Mouse (Mus musculus): ENCODE data around the gene Katnbl1. TPM values are rescaled to one million over a fixed set of nuclear protein-coding genes. Genes with fewer than 3 reads are reported as not detected.

Katnbl1 gene
- total RNA-seq, 2 experiments from 2014 or later, result 12.7 to 16.3 TPM

DNA sequence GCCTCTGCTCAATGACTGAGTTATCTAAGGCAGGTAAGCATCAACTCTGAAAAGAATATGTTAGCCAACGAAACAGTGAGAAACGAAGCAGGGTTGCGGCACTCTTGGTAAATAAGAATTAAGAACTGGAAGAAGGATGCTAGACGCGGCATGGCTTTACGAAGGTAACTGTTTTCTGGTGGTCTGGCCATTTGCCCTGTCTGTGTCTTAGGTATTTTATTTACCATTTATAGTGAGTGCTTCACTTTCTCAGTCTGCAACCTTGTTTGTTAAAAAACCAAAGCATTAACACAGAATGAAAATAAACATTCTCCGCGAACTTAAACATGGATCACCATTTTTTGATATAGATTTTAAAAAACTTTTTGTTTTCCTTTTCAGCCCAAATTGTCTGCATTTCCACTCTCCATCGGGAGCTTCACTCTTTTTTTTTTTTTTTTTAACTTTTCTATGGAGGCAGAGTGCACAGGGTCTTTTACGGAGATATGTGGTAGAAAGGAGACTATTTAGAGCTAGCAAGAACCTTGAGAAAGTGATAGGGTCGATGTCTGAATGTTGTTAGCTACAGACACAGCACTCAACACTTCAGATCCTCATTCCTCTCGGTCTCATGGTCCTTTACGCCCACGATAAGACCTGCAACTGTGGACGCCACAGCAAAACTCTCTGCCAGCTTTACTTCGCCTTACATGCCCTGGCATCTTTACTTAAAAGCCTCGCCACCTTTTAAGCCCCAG lies 75.3 kb downstream of the Katnbl1 start:
- DNase-seq (ENCODE audit: low spot score in 2 of 2), result no peak
- intact Hi-C loops (cut with DNase I), result no loop called here

GRCm38 (mm10) chr2:112454862-112455564 lies 76.0 kb downstream of the Katnbl1 start, which contains the start of gene Emc7:
Gene Emc7, plus strand, starts transcription at chr2:112454997.
- peak; percentile 98 for DNase-seq (ENCODE audit: low spot score in 2 of 2)
- intact Hi-C loops (cut with DNase I), result no loop called here

- intact Hi-C loops (cut with DNase I), result no loop called here
- DNase-seq (ENCODE audit: low spot score in 2 of 2), result no peak
Measured at GRCm38 (mm10) chr2:112460557-112460956, 81.5 kb downstream of the Katnbl1 start.

Other genes starting within 250 kb of the Katnbl1 start
- not detected for gene Olfr1316, start 244.2 kb upstream of the Katnbl1 start, total RNA-seq (2021)
- not detected for gene Olfr1317, start 238.9 kb upstream of the Katnbl1 start, total RNA-seq (2021)
- gene Olfr1318, start 225.0 kb upstream of the Katnbl1 start, total RNA-seq (2021), result not detected
- gene Lpcat4, start 139.7 kb upstream of the Katnbl1 start, total RNA-seq (2021), result 100 to 1,000 TPM; 162 to 163 TPM
- under 1 TPM in 1 of 2 experiments, not detected in 1; 0.20 TPM for gene Nutm1, start 119.9 kb upstream of the Katnbl1 start, total RNA-seq (2021)
- 10 to 100 TPM; 50.4 to 51.7 TPM for gene Nop10, start 117.3 kb upstream of the Katnbl1 start, total RNA-seq (2021)
- 100 to 1,000 TPM; 114 to 134 TPM for gene Slc12a6, start 113.4 kb upstream of the Katnbl1 start, total RNA-seq (2021)
- gene Gm21985, start 112.9 kb upstream of the Katnbl1 start, total RNA-seq (2021), result 1 to 10 TPM in 1 of 2 experiments, not detected in 1; 4.8 TPM
- gene Emc4, start 11.2 kb upstream of the Katnbl1 start, total RNA-seq (2021), result 100 to 1,000 TPM; 147 to 166 TPM
- 10 to 100 TPM; 46.7 to 50.5 TPM for gene Emc7, start 75.8 kb downstream of the Katnbl1 start, total RNA-seq (2021)
- 1 to 10 TPM in 1 of 2 experiments, under 1 TPM in 1; 0.44 to 1.5 TPM for gene Chrm5, start 101.6 kb downstream of the Katnbl1 start, total RNA-seq (2021)
- gene Aven, start 113.8 kb downstream of the Katnbl1 start, total RNA-seq (2021), result 10 to 100 TPM; 11.1 to 12.6 TPM

All from left cerebral cortex, postnatal 36 days (tissue).